Mouse (Mus musculus) lung, embryonic 15.5 days (tissue): ENCODE measurements around the gene Rad17. TPM values are rescaled to one million over a fixed set of nuclear protein-coding genes. Genes with fewer than 3 reads are reported as not detected.
A peak's percentile ranks its signal among the peaks of the same experiment; 100 is the strongest.

ENCODE experiments used
- ATAC-seq: fragments of 200-750 bp; cut with Nextera tagmentation; 2 replicates; pipeline ENCODE4 v1.8.0; 2017; ENCODE audit warnings: moderate number of reproducible peaks, borderline replicate concordance; ENCODE audit not compliant: low FRiP score, low TSS enrichment; ENCODE audit errors: extremely low read depth
- H3K27ac ChIP-seq: fragments of 300-500 bp; sonication (generic); 2 replicates; pipeline ENCODE4 v1.5.1; 2015; ENCODE audit warnings: moderate library complexity, mild to moderate bottlenecking, inconsistent platforms
- H3K27me3 ChIP-seq: fragments of 300-500 bp; sonication (generic); 2 replicates; pipeline ENCODE4 v1.6.1; 2015; ENCODE audit warnings: inconsistent platforms
- H3K36me3 ChIP-seq: fragments of 300-500 bp; sonication (generic); 2 replicates; pipeline ENCODE4 v1.6.1; 2015; ENCODE audit warnings: inconsistent platforms
- H3K4me1 ChIP-seq: fragments of 300-500 bp; sonication (generic); 2 replicates; pipeline ENCODE4 v1.6.1; 2015; ENCODE audit warnings: inconsistent platforms
- H3K4me2 ChIP-seq: fragments of 300-500 bp; sonication (generic); 2 replicates; pipeline ENCODE4 v1.6.1; 2015; ENCODE audit warnings: inconsistent platforms, mild to moderate bottlenecking, moderate library complexity
- H3K4me3 ChIP-seq: fragments of 300-500 bp; sonication (generic); 2 replicates; pipeline ENCODE4 v1.5.1; 2015; ENCODE audit warnings: mild to moderate bottlenecking, inconsistent platforms
- H3K9ac ChIP-seq: fragments of 300-500 bp; sonication (generic); 2 replicates; pipeline ENCODE4 v1.6.1; 2015; ENCODE audit warnings: inconsistent platforms
- H3K9me3 ChIP-seq: fragments of 300-500 bp; sonication (generic); 2 replicates; pipeline ENCODE4 v1.6.1; 2016; ENCODE audit warnings: inconsistent platforms
- WGBS: fragments of 180-500 bp; shearing (Covaris S2); methylation state at CpG from one replicate; pipeline ENCODE4 v1.1.7; 2015; 5-methylcytosine and 5-hydroxymethylcytosine counted together
- polyA plus RNA-seq: library from polyadenylated mRNA; unstranded; fragments of >200 nt; fragmentation: Nextera tagmentation; extraction: Ambion mirVana; gene quantifications from 2 replicates; pipeline ENCODE4 v1.2.1, GENCODE M21; 2015

The Rad17 gene
- polyA plus RNA-seq, 1 experiment from 2014 or later = 21.3 TPM

GRCm38 (mm10) chr13:100658091-100658490 lies 7.2 kb upstream of the Rad17 start:
- Histone ChIP-seq H3K27me3 (no peaks in the 10 kb centered on the region), H3K9me3 (no peaks in the 10 kb centered on the region), H3K27ac (no peak overlapping the region), H3K4me3 (no peak overlapping the region), H3K9ac (no peak overlapping the region), H3K4me2 (no peak overlapping the region), H3K36me3 (peaks cover 6% of the 10 kb centered on the region), H3K4me1 (no peaks in the 10 kb centered on the region)
- WGBS = 89% methylated on average over 5 of the region's 5 CpGs
- ATAC-seq = no peak

- peak within 1 kb of the TSS; percentile 96 for H3K9ac ChIP-seq
- H3K4me2 ChIP-seq = peak within 1 kb of the TSS; percentile 77
- peak; percentile 61; the same call in 1 of the 2 replicates for ATAC-seq
- under 1% methylated on average over 54 of the region's 63 CpGs for WGBS
- no peaks in the 10 kb centered on the region for H3K9me3 ChIP-seq
- H3K4me1 ChIP-seq = peaks cover 5% of the 10 kb centered on the region
- H3K4me3 ChIP-seq = peak within 1 kb of the TSS; percentile 83
- H3K27me3 ChIP-seq = no peaks in the 10 kb centered on the region
- H3K36me3 ChIP-seq = peaks cover 19% of the 10 kb centered on the region
- H3K27ac ChIP-seq = peak within 1 kb of the TSS; percentile 93
These were observed 762 bp upstream of the Rad17 start, which contains the start of gene Taf9 for GRCm38 (mm10) chr13:100651439-100652186. Taf9 (plus strand) TSS chr13:100651579.

GRCm38 (mm10) chr13:100648223-100648622 lies 2.6 kb downstream of the Rad17 start:
- WGBS = 94% methylated on average over 8 of the region's 8 CpGs
- H3K36me3 ChIP-seq = peaks cover 41% of the 10 kb centered on the region

DNA sequence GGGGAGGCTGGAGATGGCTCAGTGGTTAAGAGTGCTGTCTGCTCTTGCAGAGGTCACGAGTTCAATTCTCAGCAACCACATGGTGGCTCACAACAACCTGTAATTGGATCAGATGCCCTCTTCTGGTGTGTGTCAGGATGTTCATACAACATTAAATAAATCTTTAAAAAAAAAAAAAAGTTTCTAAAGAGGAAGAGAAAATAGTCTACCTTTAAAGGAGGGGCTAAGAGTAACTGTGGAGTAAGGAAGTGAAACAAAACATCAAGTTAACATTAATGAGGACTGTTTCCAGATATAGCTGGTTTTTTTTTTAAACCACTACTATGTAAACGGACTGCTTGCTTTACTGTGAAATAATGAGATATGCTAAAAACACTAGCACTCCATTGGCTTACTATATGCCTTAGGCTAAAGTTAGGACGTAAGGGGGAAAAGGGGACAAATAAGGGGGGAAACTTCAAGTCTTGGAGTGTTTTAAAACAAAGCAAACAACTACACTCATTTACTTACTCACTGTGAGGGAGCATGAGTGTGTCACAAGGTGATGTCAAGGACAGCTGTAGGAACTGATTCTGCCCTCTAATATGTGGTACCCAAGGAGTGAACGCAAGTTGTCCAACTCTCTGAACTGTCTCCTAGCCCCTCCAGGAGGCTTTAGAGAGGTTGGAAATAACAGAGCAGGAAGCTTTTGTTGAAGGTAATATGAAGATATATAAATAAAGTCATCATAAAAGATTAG lies 8.2 kb downstream of the Rad17 start:
- H3K4me1 ChIP-seq = no peaks in the 10 kb centered on the region
- no peak overlapping the region for H3K9ac ChIP-seq
- WGBS = 84% methylated on average over 4 of the region's 4 CpGs
- no peak overlapping the region for H3K4me3 ChIP-seq
- no peak overlapping the region for H3K4me2 ChIP-seq
- ATAC-seq = no peak
- H3K27ac ChIP-seq = no peak overlapping the region
- no peaks in the 10 kb centered on the region for H3K9me3 ChIP-seq
- H3K27me3 ChIP-seq = no peaks in the 10 kb centered on the region
- peaks cover 70% of the 10 kb centered on the region for H3K36me3 ChIP-seq

More at GRCm38 (mm10) chr13:100648223-100648622, 2.6 kb downstream of the Rad17 start:
- peaks cover 5% of the 10 kb centered on the region for H3K4me1 ChIP-seq
- no peak overlapping the region for H3K27ac ChIP-seq
- no peaks in the 10 kb centered on the region for H3K9me3 ChIP-seq
- H3K4me2 ChIP-seq = no peak overlapping the region
- H3K4me3 ChIP-seq = no peak overlapping the region
- ATAC-seq = no peak
- no peak overlapping the region for H3K9ac ChIP-seq
- H3K27me3 ChIP-seq = no peaks in the 10 kb centered on the region

DNA sequence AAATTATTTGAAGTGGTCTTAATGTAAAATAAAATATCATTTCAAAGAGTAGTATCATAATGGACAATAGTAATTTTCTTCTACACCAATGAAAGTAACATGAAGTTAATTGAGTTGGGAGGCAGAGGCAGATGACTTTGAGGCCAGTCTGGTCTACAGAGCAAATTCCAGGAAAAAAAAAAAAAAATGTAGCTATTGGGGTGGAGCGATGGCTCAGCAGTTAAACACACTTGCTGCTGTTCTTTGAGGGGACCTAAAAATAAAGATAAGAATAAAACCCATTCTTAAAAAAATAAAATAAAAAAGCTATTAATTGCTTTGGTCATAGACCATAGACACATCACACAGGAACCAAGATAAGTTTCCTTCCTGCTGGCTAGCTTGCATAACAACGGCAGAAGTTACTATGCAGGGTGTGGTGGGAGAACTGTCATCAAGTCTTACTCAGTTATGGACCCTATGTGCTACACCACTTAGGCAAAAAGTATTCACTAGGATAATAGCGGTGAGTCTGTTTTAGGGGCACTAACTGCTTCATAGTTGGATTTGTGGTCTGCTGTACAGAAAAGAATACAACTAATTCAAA lies 16.7 kb downstream of the Rad17 start:
- H3K9ac ChIP-seq = no peak overlapping the region
- ATAC-seq = no peak
- H3K36me3 ChIP-seq = peaks cover 56% of the 10 kb centered on the region
- no peak overlapping the region for H3K27ac ChIP-seq
- no peaks in the 10 kb centered on the region for H3K27me3 ChIP-seq
- no peak overlapping the region for H3K4me2 ChIP-seq
- H3K4me1 ChIP-seq = no peaks in the 10 kb centered on the region
- no peaks in the 10 kb centered on the region for H3K9me3 ChIP-seq
- H3K4me3 ChIP-seq = no peak overlapping the region
- WGBS = 91% methylated on average over 3 of the region's 3 CpGs

GRCm38 (mm10) chr13:100622241-100622640 lies 28.6 kb downstream of the Rad17 start:
- Histone ChIP-seq H3K27ac (no peak overlapping the region), H3K36me3 (peaks cover 60% of the 10 kb centered on the region), H3K4me3 (no peak overlapping the region), H3K9ac (no peak overlapping the region), H3K4me2 (no peak overlapping the region), H3K9me3 (no peaks in the 10 kb centered on the region), H3K4me1 (no peaks in the 10 kb centered on the region), H3K27me3 (peaks cover 5% of the 10 kb centered on the region; the same call in 1 of the 2 replicates)
- WGBS = 78% methylated on average over 4 of the region's 4 CpGs
- ATAC-seq = no peak

DNA sequence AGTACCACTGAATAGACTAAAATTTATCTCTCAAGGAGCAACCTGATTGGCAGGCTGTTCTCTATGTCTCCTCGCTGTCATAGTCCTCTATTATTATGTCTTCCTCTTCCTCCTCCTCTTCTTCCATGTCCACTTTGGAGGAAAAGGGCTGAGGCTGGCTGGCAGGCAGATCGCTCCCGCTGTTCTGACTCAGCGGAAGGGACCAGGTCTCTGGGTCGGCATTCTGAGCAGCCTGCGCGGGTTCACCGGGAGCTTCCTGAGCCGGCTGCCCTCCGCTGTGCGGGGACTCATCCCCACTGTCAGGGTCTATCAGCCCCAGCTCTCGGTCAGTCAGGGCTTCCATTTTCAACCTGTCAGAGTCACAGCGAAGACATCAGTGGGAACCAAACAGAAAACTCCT lies 33.3 kb downstream of the Rad17 start:
- 84% methylated on average over 13 of the region's 13 CpGs for WGBS

DNA sequence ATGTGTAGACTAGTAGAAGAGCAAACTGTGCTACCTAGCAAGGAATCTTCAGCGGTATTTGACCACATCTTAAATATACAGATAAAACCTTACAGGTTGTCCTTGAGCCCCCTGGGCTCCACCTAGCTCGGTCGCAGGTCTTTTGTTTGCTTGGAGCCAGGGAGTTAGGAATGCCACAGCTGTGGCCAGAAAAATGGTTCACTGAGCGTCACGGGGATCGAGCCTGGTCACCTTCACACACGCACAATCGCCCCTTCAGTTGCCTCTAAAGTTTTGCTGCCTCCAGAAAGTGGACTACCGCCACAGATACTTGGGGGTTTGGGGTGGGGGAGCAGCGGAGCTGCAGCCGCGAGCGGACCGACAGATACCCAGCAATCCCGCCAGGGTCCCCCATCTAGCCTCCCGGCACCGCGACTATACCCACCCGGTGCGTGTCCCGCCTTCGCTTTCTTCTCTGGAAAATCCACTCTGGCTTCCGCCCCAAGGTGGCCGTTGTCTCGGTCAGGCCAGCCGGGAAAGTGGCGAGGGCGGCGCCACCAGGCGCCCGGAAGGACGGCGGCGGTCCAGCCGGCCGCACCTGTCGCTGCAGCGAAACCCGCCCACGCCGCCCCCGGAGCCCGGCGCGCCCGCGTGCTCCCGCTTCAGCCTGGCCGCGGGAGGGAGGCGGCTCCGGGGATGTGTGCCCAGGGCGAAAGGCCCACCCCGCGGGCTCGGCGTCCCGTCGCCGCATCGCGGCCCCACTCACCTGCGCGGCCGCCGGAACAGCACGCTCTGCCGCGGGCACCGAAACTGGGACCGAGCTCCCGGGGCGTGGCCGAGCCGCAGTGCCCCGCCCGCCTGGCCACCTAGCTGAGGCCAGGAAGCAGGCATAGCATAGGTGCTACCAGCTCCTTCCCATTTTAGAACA lies 34.4 kb downstream of the Rad17 start, which contains the start of gene Marveld2:
Marveld2 (minus strand) TSS at position 791 of the 907 bp plus-strand sequence.
- Histone ChIP-seq H3K36me3 (peaks cover 30% of the 10 kb centered on the region), H3K27me3 (peaks cover 11% of the 10 kb centered on the region), H3K27ac (peak within 1 kb of the TSS; percentile 87), H3K9me3 (no peaks in the 10 kb centered on the region), H3K4me3 (peak within 1 kb of the TSS; percentile 59), H3K4me2 (peak within 1 kb of the TSS; percentile 74), H3K4me1 (no peaks in the 10 kb centered on the region), H3K9ac (peak within 1 kb of the TSS; percentile 50)
- WGBS = 6% methylated on average over 70 of the region's 77 CpGs
- peak; percentile 84 for ATAC-seq

More for the DNA sequence above, 33.3 kb downstream of the Rad17 start:
- H3K27ac ChIP-seq = no peak overlapping the region
- H3K36me3 ChIP-seq = peaks cover 32% of the 10 kb centered on the region
- H3K9me3 ChIP-seq = no peaks in the 10 kb centered on the region
- no peak overlapping the region for H3K4me2 ChIP-seq
- peaks cover 11% of the 10 kb centered on the region for H3K27me3 ChIP-seq
- no peak overlapping the region for H3K4me3 ChIP-seq
- no peaks in the 10 kb centered on the region for H3K4me1 ChIP-seq
- ATAC-seq = no peak
- no peak overlapping the region for H3K9ac ChIP-seq

DNA sequence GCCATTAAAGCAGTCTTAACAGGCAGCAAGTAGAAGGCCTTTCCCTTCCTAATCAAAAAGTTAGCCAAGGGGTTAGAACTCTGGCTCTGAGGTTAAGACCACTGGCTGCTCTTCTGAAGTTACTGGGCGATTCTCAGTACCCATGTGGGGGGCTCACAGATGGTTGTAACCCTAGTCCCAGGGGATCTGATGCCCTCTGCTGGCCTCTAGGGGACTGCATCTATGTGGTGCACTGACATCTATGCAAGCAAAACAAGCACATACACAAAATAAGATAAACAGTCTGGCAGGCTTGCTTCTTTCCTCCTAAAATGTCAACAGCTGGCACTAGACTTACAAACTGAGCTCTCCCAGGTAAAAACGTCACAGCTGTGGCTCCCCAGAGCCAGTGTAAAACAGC lies 37.9 kb downstream of the Rad17 start:
- Histone ChIP-seq H3K27me3 (peaks cover 11% of the 10 kb centered on the region), H3K36me3 (peaks cover 11% of the 10 kb centered on the region), H3K9me3 (no peaks in the 10 kb centered on the region), H3K27ac (no peak overlapping the region), H3K9ac (no peak overlapping the region), H3K4me1 (no peaks in the 10 kb centered on the region), H3K4me3 (no peak overlapping the region), H3K4me2 (no peak overlapping the region)
- ATAC-seq = no peak
- WGBS = 38% methylated on average over 2 of the region's 2 CpGs

GRCm38 (mm10) chr13:100612251-100612650 lies 38.6 kb downstream of the Rad17 start:
- H3K4me3 ChIP-seq = no peak overlapping the region
- H3K27me3 ChIP-seq = peaks cover 6% of the 10 kb centered on the region; the same call in 1 of the 2 replicates
- H3K4me2 ChIP-seq = no peak overlapping the region
- WGBS = 92% methylated on average over 10 of the region's 10 CpGs
- ATAC-seq = no peak
- no peak overlapping the region for H3K27ac ChIP-seq
- H3K9me3 ChIP-seq = no peaks in the 10 kb centered on the region
- no peak overlapping the region for H3K9ac ChIP-seq
- H3K36me3 ChIP-seq = peaks cover 5% of the 10 kb centered on the region
- no peaks in the 10 kb centered on the region for H3K4me1 ChIP-seq

DNA sequence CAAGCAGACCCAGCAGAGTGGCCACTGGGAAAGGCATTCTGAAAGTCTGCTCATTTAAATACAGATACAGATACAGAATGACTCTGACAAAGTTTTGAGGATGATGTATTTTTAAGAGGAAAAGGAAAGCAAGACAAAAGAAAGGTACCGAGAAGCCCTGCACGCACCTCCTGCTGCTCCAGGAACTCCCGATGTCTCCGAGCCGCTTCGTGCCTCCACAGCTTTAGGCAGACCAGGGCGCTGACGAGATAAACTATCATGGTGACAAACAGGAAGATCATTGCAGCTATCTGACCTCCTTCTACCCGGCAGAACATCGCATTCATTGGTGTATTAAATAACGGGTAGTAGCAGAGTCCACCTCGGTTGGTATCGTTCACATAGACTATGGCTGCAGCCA lies 39.6 kb downstream of the Rad17 start:
- H3K4me2 ChIP-seq = no peak overlapping the region
- no peaks in the 10 kb centered on the region for H3K9me3 ChIP-seq
- H3K27me3 ChIP-seq = no peaks in the 10 kb centered on the region
- 91% methylated on average over 13 of the region's 13 CpGs for WGBS
- no peak overlapping the region for H3K4me3 ChIP-seq
- no peak overlapping the region for H3K27ac ChIP-seq
- no peaks in the 10 kb centered on the region for H3K4me1 ChIP-seq
- ATAC-seq = no peak
- H3K9ac ChIP-seq = no peak overlapping the region
- 0 out of 2 replicates have a peak, but pooled peaks cover 5% of the 10 kb centered on the region for H3K36me3 ChIP-seq
